Comparison of ENCODE assay signal across 20 mouse cellular contexts in genomic region chr2:61177801-61178200, GRCm38 (mm10).
DNase-seq lines count a peak whose midpoint lies in the region; ATAC-seq and TF ChIP-seq lines count a peak whose summit lies in the region.
"Had no signal": no experiment of that assay in that cellular context is flagged by ENCODE, and none has a peak within 500 bp of the region (broad histone marks: within the 10 kb centered on the region; RNA-seq: fewer than 3 reads in every experiment).

No protein-coding gene starts in this region.

- no peak overlapping the region for H3K27ac ChIP-seq in kidney, embryonic 15.5 days
- H3K27ac ChIP-seq in midbrain, postnatal 0 days (ENCODE audit: low read depth, low read length), result no peak overlapping the region
- H3K27ac ChIP-seq: embryonic facial prominence, embryonic 13.5 days; forebrain, embryonic 12.5 days; heart, adult 2 months; heart, embryonic 13.5 days; hindbrain, embryonic 12.5 days had no signal

- no peaks in the 10 kb centered on the region for H3K9me3 ChIP-seq in kidney, embryonic 15.5 days (replicated peaks)
- no peaks in the 10 kb centered on the region for H3K9me3 ChIP-seq in midbrain, postnatal 0 days (ENCODE audit: low read length)
- H3K9me3 ChIP-seq: embryonic facial prominence, embryonic 13.5 days; forebrain, embryonic 12.5 days; heart, embryonic 13.5 days; hindbrain, embryonic 12.5 days had no signal

- WGBS in kidney, embryonic 15.5 days, result 37% methylated on average over 2 of the region's 2 CpGs
- WGBS in midbrain, postnatal 0 days, result 79% methylated on average over 2 of the region's 2 CpGs

- TF ChIP-seq CTCF in midbrain, postnatal 0 days (IDR thresholded peaks at IDR 0.05), result no peak

- H3K4me1 ChIP-seq in kidney, embryonic 15.5 days, result peaks cover 4% of the 10 kb centered on the region; the same call in 1 of the 2 replicates
- no peaks in the 10 kb centered on the region; the same call in 1 of the 2 replicates for H3K4me1 ChIP-seq in midbrain, postnatal 0 days (ENCODE audit: insufficient read depth, low read length)
- H3K4me1 ChIP-seq: forebrain, embryonic 12.5 days had no signal

- intact Hi-C loops in heart, postnatal 25 days (cut with DNase I), result loop anchor here (10.0 kb wide), 1 partner anchor 273 kb away; no protein-coding TSS in a partner anchor

- H3K9ac ChIP-seq in kidney, embryonic 15.5 days, result no peak overlapping the region
- H3K9ac ChIP-seq in midbrain, postnatal 0 days (replicated peaks; ENCODE audit: low read length, poor library complexity, severe bottlenecking), result no peak overlapping the region
- H3K9ac ChIP-seq: embryonic facial prominence, embryonic 13.5 days; forebrain, embryonic 12.5 days; heart, embryonic 13.5 days; hindbrain, embryonic 12.5 days had no signal

- no peak overlapping the region for H3K4me2 ChIP-seq in kidney, embryonic 15.5 days
- H3K4me2 ChIP-seq in midbrain, postnatal 0 days (ENCODE audit: low read depth, low read length, poor library complexity, severe bottlenecking), result no peak overlapping the region
- H3K4me2 ChIP-seq: embryonic facial prominence, embryonic 13.5 days; forebrain, embryonic 12.5 days; heart, embryonic 13.5 days; hindbrain, embryonic 12.5 days had no signal

- H3K4me3 ChIP-seq in kidney, embryonic 15.5 days (replicated peaks), result no peak overlapping the region
- no peak overlapping the region for H3K4me3 ChIP-seq in midbrain, postnatal 0 days (ENCODE audit: low read depth, low read length)
- H3K4me3 ChIP-seq: embryonic facial prominence, embryonic 13.5 days; forebrain, embryonic 12.5 days; heart, adult 2 months; heart, embryonic 13.5 days; hindbrain, embryonic 12.5 days had no signal

- no peaks in the 10 kb centered on the region for H3K27me3 ChIP-seq in kidney, embryonic 15.5 days
- no peaks in the 10 kb centered on the region for H3K27me3 ChIP-seq in midbrain, postnatal 0 days (ENCODE audit: insufficient read depth, low read length)
- H3K27me3 ChIP-seq: embryonic facial prominence, embryonic 13.5 days; forebrain, embryonic 12.5 days; heart, embryonic 13.5 days; hindbrain, embryonic 12.5 days had no signal

- no peaks in the 10 kb centered on the region for H3K36me3 ChIP-seq in kidney, embryonic 15.5 days
- H3K36me3 ChIP-seq in midbrain, postnatal 0 days (ENCODE audit: insufficient read depth, low read length), result no peaks in the 10 kb centered on the region
- H3K36me3 ChIP-seq: embryonic facial prominence, embryonic 13.5 days; forebrain, embryonic 12.5 days; heart, embryonic 13.5 days; hindbrain, embryonic 12.5 days had no signal

- DNase-seq in heart, adult 8-10 months (ENCODE audit: low spot score), result peak; percentile 4
- no peak for DNase-seq in heart, postnatal 25 days (ENCODE audit: low spot score)
- DNase-seq in kidney, adult 9 months, result peak; percentile 57
- DNase-seq in lung, postnatal 10 days, result peak; percentile 5
- no peak for DNase-seq in lung, postnatal 4 days
- DNase-seq in midbrain, postnatal 0 days (ENCODE audit: low spot score), result no peak
- DNase-seq: adrenal gland, postnatal 14 days; cerebellum, adult 18-20 months; cerebellum, adult 9-11 months; cerebellum, postnatal 36 days; gastrocnemius, postnatal 10 days; heart, adult 2 months; heart, postnatal 4 days had no signal

- ATAC-seq in kidney, embryonic 15.5 days (replicated peaks; ENCODE audit: low FRiP score), result no peak
- no peak for ATAC-seq in midbrain, postnatal 0 days (ENCODE audit: low FRiP score)
- ATAC-seq: forebrain, embryonic 16.5 days; hindbrain, embryonic 16.5 days had no signal

Comparison
In these comparisons a context has a peak if more than half of its experiments do, and no peak if none do; other contexts are left out.
1. DNase-seq: peak in heart, adult 8-10 months (single experiment), kidney, adult 9 months (single experiment) and lung, postnatal 10 days (single experiment); none in heart, postnatal 25 days (single experiment), lung, postnatal 4 days (0 of 2) and midbrain, postnatal 0 days (single experiment).